Mouse (Mus musculus) adrenal gland, adult (tissue): ENCODE measurements around the gene Cacng3.

ENCODE experiments used
- DNase-seq, 2 experiments: peaks; one replicate each; pipeline ENCODE4 v3.0.0; 2022 to 2023; ENCODE audit warnings: low spot score in 1 of 2; ENCODE audit not compliant: inconsistent age in 2 of 2

Cacng3 gene

DNA sequence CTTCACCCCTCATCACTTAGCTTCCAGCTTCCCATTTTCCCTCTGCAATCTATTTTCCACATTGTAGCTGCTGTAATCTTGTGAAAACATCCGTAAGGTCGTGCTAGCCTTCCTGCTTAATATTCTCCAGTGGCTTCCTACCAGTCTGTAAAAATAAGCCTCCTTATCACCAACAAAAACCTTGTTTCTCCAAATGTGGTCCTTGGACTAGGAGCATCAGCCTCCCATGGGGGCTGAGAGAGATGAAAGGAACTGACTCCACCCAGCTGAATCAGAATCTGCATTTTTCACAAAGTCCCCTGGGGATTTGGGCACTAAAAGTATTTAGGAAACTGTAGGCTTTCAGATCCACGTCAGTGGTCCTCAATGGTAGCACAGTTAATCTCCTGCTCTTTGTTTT, 46.0 kb downstream of the Cacng3 start:
- DNase-seq = no peak

- DNase-seq = no peak
Observed at GRCm38 (mm10) chr7:122718540-122718939, 48.2 kb downstream of the Cacng3 start.

GRCm38 (mm10) chr7:122723358-122723876, 53.1 kb downstream of the Cacng3 start:
- no peak for DNase-seq

DNA sequence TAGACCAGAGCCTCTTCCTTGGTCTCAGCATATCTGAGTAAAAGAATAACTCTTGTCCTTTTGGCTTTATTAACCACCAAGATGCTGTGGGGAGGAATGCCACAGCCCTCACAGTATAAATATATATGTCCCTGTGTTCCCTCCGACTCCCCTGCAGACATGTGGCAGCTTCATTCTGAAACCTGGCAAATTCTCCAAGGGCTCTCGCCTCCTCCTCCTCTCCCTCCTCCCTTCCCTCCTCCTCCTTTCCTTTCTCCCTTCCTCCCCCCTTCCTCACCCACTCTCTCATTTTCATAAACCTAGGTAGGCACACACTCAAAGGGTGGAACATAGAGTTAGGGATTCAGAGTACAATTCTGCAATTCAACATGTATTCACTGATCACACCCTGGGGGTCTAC, 56.1 kb downstream of the Cacng3 start:
- DNase-seq = no peak

DNA sequence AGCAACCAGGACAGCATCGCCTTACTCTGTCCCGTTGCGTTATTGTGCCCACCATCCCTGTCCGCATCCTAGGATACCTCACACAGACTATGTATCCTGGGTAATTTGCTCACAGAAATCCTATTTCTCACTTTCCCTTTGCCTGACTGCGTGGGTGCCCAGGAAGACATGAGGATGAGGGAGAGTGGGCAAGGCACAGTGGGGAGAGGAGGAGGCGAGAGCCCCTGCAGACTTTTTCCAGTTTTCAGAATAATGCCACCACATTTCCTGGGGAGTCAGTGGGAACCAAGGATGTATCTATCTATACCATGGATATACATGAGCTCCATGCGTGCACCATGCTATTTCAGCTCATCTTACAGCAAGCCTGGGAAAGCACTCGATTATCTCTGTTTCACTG, 57.9 kb downstream of the Cacng3 start:
- DNase-seq = no peak

DNA sequence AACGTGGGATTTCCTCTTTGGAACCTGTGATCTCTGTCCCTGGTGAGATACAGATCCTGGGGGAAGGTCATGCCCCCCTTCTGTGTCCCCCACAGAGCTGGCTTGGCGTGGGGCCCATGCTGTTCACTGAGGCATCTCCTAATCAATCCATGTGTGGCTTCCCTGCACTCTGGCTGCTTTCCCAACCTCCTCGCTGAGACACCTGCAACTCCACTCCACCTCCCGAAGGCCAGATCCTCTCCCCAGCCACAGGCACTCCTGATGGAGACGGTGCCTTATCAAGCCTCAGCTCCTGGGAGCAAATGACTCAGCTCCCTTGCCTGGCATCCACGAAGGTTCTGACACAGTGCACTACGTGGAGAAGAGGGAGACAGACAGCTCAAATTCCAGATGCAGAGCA, 58.6 kb downstream of the Cacng3 start:
- peak in 1 of 2 experiments; percentile 19 for DNase-seq

GRCm38 (mm10) chr7:122735323-122735722, 65.0 kb downstream of the Cacng3 start:
- no peak for DNase-seq

DNA sequence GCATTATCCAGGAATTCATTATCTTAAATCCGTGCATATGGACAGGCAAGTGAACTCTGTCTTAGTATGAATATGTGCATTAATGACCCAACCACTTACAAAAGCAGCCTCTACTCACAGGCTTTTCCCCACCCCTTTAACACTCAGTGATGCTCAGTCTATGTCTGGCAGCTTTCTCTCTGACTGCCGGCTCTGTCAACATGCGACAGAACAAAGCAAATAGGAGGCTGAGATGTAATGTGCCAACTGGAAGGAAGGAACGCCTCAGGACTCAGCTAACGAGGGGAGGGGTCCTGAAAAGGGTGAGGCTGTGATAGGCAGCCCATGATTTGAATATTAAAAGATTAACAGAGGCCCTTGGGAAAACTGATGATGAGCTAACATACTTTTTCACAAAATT, 68.2 kb downstream of the Cacng3 start:
- DNase-seq = no peak

GRCm38 (mm10) chr7:122740663-122741062, 70.4 kb downstream of the Cacng3 start:
- DNase-seq = no peak

GRCm38 (mm10) chr7:122755920-122756603, 85.8 kb downstream of the Cacng3 start:
- no peak for DNase-seq

- DNase-seq = peak in 1 of 2 experiments; percentile 39
Observed at GRCm38 (mm10) chr7:122758645-122759044, 88.4 kb downstream of the Cacng3 start.

- DNase-seq = no peak
Observed at GRCm38 (mm10) chr7:122764506-122764905, 94.2 kb downstream of the Cacng3 start.

DNA sequence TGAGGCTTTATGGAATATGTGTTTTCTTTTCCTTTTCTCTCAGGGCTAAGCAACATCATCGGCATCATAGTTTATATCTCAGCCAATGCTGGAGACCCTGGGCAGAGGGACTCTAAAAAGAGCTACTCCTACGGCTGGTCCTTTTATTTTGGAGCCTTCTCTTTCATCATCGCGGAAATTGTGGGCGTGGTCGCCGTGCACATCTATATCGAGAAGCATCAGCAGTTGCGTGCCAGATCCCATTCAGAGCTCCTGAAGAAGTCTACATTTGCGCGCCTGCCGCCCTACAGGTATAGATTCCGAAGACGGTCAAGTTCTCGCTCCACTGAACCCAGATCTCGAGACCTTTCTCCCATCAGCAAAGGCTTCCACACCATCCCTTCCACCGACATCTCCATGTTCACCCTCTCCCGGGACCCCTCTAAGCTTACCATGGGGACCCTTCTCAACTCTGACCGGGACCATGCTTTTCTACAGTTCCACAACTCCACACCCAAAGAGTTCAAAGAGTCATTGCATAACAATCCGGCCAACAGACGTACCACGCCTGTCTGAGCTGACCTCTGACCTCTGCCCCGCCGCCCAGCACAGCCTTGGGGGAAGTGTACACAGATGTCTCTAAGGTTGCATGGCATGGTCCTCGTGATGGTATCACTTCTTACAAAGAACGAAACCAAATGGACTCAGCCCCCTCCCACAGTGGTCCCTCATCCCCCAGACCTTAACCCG, 98.2 kb downstream of the Cacng3 start:
- DNase-seq = no peak

GRCm38 (mm10) chr7:122779601-122780000, 109.3 kb downstream of the Cacng3 start:
- no peak for DNase-seq

- no peak for DNase-seq
Observed at GRCm38 (mm10) chr7:122789929-122790328, 119.6 kb downstream of the Cacng3 start.

DNA sequence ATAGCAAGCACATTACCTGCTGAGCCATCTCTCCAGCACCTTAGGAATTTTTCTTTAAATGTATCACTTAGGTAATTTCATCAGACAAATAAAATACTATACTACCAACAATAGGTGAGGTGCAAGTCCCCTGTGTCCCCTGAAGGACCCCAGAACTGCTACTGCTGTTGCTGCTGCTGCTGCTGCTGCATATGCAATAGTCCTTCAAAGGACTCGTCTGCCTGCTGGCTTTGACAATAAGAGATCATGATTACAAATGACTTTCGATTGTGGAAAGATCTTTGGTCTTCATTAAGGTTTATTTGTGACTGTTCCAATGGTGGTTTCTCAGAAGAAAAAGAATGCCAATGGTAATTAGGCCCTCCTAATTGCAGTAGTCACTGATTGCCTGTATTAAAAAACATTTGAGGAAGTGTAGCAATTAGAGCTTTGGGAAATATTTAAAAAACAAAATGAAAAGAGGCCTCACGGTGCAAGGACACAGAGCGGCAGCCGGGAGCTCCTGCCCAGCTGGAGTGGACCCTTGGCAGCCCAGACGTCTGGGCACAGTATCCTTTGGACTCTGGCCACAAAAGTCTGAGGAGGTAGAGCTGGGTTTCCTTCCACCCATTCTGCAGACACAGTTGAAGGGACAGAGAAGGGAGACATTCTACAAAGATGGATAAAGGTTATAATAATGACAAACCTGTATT, 123.5 kb downstream of the Cacng3 start:
- DNase-seq = no peak

DNA sequence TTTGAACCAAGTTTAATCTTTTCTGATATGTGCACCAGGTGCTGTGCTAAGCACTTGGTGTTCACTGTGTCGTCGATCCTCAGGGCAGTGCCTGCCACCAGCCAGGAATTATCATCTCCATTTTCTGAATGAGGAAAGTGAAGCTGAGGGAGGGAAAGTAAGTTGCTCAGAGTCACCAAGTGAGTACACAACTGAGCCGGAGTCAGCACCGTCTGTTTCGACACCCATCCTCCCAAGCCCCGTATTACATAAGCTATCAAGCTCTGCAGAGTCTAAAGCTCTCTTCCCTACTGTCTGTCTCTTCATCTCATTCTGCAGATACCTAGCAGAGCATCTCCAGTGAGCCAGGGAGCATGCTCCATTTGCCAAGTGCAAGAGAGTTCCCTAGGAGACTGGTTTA, 124.8 kb downstream of the Cacng3 start:
- no peak for DNase-seq

DNA sequence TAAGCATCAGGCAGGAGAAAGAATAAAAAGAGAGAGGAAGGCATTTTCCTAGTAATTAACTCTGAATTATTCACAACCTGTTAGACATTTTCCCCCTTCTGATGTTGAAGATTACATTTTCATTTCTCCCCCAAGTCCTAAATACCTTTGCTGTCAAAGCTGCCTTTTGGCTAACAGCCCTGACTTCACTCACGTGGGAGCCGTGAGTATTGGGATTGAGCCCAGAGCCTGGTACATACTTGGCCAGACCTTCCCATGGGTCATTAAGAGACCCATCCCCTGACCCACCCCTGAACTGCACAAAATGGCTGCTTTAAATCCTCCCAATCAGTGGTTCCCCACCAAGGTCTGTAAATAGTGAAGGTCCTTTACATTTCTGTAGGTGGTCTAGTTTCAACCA, 130.5 kb downstream of the Cacng3 start:
- DNase-seq = no peak

GRCm38 (mm10) chr7:122803839-122804496, 133.7 kb downstream of the Cacng3 start:
- peak; percentile 54 to 58 for DNase-seq

DNA sequence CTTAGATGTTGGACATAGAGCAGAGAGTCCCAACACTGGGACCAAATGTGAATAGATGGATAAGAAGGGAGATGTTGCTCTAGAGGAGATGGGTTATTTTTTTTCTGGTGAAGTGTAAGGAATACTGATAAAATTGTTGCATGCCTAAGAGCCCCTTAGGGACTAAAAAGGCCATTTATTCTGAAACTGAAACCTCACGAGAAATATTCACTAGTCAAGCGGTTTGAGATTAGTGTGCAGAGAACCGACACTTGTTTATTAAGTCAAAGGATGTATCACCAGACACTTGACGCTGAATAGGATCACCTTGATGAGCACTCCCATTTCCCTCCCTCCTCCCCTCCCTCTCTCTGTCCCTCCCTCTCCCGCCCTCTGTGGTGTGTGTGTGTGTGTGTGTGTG, 136.2 kb downstream of the Cacng3 start:
- DNase-seq = no peak

DNA sequence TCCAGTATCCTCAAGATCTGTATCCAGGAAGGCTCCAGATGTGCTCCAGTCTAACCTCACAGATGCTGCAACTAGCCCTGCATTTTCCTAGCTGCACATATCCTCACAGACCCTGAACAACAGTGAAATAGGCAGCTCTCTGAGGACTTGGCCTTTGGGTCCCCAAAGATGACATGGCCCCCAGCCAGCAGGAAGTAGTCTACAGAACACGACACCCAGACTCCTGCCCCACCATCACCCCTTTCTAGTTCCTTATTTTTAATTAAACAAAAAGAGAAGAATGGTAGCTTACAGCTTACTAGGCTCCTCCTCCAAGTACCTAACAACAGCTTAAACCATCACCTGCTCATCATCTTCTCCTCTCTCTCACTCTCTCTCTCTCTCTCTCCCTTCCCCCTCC, 143.4 kb downstream of the Cacng3 start:
- DNase-seq = no peak
